Mouse (Mus musculus) adrenal gland, adult (tissue): ENCODE data around the gene Scyl1.

Source experiments
- DNase-seq, 2 experiments: peaks; one replicate each; pipeline ENCODE4 v3.0.0; 2022 to 2023; ENCODE audit warnings: low spot score in 1 of 2; ENCODE audit not compliant: inconsistent age in 2 of 2

Gene Scyl1

DNA sequence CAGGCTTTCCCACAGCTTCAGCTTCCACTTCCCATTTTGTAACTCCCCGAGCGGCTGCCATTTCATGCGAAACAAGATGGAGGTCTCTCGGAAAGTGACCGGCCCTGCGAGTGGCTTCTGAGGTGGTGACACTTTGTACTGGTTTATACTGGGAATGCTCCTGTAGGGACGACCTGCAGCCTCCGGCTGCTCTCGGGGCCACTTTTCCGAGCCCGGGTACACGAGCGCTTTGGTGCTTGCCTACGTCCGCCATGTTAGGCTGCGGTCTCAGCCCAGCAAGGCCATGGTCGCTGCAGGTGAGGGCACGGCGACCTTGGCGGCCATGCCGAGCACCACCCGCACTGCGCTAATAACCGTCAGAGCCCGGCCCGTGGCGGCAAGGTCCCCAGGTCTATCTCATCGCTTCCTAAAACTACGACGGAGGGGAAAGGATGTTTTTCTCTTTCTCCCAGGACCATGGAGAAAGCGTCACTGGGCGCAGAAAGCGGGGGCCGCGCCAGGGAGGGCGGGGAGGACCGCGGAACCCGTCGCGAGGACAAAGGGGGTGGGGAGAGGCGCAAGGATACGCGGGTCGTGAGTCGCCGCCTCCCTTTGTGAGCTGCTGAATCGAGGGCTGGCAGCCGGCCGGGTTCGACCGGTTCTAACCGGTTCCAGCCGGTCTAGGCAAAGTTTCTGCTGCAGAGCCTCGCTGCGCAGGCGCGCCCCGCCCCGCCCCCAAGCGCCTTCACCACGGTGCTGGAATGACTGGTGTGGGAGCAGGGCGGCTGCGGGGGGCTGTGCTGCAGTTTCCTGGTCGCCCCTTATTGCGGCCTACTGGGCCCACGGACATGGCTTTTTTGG is 32.0 kb upstream of the Scyl1 start:
- peak; percentile 99 to 100 for DNase-seq

- DNase-seq: no peak
Observed at GRCm38 (mm10) chr19:5802787-5803040, 31.5 kb upstream of the Scyl1 start.

- DNase-seq: peak; percentile 94 to 99
Observed at GRCm38 (mm10) chr19:5802011-5802786, 31.0 kb upstream of the Scyl1 start.

DNA sequence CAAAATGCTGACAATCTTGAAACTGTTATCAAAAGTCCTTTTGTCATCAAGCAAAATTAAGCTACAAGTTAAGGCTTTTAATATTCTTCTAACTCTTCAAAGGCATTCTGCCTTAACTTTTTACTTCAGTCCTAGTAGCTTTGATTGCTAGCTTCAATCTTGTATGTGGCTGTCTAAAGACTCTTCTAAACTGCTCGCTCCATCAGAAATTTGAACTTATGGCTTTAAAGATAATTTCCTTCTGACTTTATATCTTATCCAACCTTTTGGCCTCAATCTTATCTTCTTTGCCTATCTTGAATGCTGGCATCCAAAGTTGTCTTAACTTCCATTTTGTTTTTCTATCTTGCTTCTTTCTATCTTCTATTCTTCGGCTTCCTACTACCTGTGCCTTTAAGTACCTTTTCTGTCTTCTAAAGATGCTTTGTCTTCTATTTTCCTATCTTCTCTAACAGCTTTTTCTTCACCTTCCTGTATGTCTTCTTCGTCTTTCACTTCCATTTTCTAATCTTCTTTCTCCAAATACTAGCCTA is 30.3 kb upstream of the Scyl1 start:
- no peak for DNase-seq

GRCm38 (mm10) chr19:5800632-5801431 is 29.6 kb upstream of the Scyl1 start:
- DNase-seq: peak; percentile 41 to 79

GRCm38 (mm10) chr19:5800350-5800631 is 29.1 kb upstream of the Scyl1 start:
- DNase-seq: peak in 1 of 2 experiments; percentile 79

- DNase-seq: peak; percentile 53 to 86
Observed at GRCm38 (mm10) chr19:5799566-5800349, 28.5 kb upstream of the Scyl1 start.

DNA sequence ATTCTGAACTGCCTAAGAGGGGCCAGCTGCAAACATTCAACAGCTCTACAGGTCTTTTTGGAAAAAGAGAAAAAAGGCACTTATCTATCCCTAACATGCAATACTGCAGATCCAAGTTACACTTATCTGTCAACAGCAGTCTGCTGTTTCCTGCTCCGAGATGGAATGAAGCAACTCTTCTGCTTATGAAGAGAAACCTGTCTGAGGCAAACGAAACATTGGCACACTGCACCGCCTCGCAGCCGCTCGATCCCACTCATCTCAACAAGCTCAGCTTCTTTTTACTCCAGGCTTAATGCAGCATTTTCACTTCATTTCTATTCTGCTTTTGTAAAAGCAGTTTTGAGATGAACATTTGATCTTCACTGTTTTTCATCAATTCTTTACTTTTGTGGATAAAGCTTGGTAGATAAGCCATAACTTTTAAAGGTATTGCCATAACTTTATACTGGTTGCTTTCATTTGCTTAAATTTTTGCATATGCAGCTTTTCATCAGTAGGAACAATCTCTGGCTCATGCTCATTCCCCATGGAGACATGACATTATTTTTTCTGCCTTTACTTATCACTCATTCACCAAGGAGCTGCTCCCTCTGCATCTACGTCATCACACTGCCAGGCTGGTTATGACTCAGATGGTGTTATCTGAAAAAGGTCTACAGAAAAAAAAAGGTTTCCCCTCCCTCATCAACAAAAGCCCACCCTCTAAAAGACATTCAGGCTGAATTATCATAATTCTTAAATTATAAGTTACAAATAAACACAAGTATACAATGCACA is 27.7 kb upstream of the Scyl1 start:
- peak; percentile 42 to 81 for DNase-seq

DNA sequence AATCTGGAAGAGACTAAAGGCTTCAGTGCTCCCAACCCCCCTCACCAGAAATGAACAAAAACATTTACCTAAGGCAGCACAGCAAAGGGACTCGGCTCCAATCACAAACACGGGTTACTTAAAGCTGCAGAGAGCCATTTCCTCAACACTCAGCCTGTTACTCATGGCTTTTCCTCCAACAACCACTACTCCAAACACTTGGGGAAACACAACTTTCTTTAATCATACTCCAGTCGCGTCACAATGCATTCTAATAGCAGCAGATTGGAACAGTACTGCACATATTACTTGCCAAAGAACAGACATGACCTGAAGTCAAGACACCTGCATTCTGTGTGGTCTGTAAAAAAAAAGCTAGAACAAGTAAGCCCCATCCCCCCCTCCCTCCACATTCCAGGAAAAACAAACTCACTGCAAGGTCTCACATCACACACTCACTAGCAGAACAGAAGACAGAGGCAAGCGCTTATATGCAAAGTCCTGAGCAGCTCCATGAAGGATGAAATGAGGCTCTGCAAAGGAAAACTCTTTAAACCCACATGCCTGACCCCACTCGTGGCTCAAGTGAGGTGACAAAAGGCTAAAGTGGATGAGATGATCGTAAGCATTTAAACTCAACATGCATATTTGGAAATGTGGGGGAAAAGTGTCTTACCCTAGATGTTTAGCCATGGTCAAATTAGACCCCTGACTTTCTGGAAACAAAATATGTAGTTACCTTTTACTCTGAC is 26.3 kb upstream of the Scyl1 start:
- peak; percentile 38 to 79 for DNase-seq

- peak; percentile 30 to 84 for DNase-seq
Observed at GRCm38 (mm10) chr19:5796573-5797111, 25.4 kb upstream of the Scyl1 start.

GRCm38 (mm10) chr19:5795668-5796572 is 24.7 kb upstream of the Scyl1 start:
- DNase-seq: peak; percentile 50 to 62

DNA sequence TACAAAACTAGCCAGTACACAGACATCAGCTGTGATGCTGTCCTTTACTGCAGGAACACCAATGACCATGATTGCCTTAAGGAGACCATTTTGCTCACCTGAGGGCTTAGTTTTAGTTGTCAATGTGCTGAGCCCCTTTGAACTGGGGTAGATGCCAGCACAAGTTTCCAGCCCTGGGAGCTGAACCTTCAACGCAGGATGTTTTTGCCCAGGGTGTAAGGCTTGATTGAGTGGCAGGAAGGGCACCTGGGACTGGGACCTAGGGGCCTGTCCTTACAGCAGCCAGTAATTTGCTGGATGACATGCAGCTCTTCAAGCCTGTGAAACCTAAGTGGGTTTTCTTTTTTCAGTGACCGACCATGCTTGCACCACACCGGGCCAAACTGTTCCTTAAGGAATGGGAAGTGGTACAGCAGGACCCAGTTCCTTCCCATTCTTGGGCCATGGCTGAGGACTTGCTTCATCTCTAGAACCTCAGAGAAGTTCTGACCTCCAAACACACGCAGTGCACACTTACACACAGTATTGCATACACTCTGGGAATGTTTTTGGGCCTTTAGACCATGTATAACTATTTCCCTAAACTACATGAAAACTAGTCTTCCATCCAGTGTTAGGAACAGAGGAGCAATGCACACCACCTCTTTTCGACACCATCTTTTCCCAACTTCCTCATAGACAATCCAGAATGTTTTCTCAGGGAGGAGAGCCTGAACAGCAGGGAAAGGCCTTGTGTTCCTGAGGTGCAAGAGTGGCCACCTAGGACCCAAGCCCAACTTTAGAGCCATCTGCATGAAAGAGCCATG is 23.8 kb upstream of the Scyl1 start:
- peak in 1 of 2 experiments; percentile 62 for DNase-seq

- DNase-seq: peak; percentile 65 to 86
Observed at GRCm38 (mm10) chr19:5793917-5794770, 22.9 kb upstream of the Scyl1 start.

- peak; percentile 71 to 90 for DNase-seq
Observed at GRCm38 (mm10) chr19:5793116-5793515, 21.9 kb upstream of the Scyl1 start.

GRCm38 (mm10) chr19:5791329-5791728 is 20.1 kb upstream of the Scyl1 start:
- peak; percentile 2 to 33 for DNase-seq

- peak in 1 of 2 experiments; percentile 2 for DNase-seq
Observed at GRCm38 (mm10) chr19:5789066-5789465, 17.8 kb upstream of the Scyl1 start.
